Mouse (Mus musculus) heart, postnatal 0 days (tissue): ENCODE measurements around the gene Zfp292. TPM values are rescaled to one million over a fixed set of nuclear protein-coding genes. Genes with fewer than 3 reads are reported as not detected.
A peak's percentile ranks its signal among the peaks of the same experiment; 100 is the strongest.

Source experiments
- ATAC-seq: fragments of 200-750 bp; cut with Nextera tagmentation; 2 replicates; pipeline ENCODE4 v1.8.0; 2017; ENCODE audit warnings: low read depth, moderate number of reproducible peaks, moderate library complexity; ENCODE audit not compliant: insufficient read depth
- DNase-seq: peaks from one replicate; pipeline ENCODE4 v3.0.0-alpha.2; 2016; ENCODE audit warnings: low spot score
- H3K27ac ChIP-seq: fragments of 300-500 bp; sonication (generic); 2 replicates; pipeline ENCODE4 v1.5.1; 2014; ENCODE audit warnings: low read depth, mild to moderate bottlenecking
- H3K27me3 ChIP-seq: fragments of 300-500 bp; sonication (generic); 2 replicates; pipeline ENCODE4 v1.6.1; 2014; ENCODE audit warnings: low read length, mixed read lengths; ENCODE audit not compliant: control insufficient read depth, insufficient read depth
- H3K36me3 ChIP-seq: fragments of 300-500 bp; sonication (generic); replicated peaks from 2 replicates; pipeline ENCODE4 v1.6.1; 2014; ENCODE audit warnings: low read length, mixed read lengths; ENCODE audit not compliant: control insufficient read depth, insufficient read depth
- H3K4me1 ChIP-seq: fragments of 300-500 bp; sonication (generic); 2 replicates; pipeline ENCODE4 v1.6.1; 2014; ENCODE audit warnings: antibody characterized with exemption; ENCODE audit not compliant: control insufficient read depth, insufficient read depth
- H3K4me2 ChIP-seq: fragments of 300-500 bp; sonication (generic); 2 replicates; pipeline ENCODE4 v1.6.1; 2014; ENCODE audit warnings: low read depth, mild to moderate bottlenecking, low read length, moderate library complexity
- H3K4me3 ChIP-seq: fragments of 300-500 bp; sonication (generic); 2 replicates; pipeline ENCODE4 v1.5.1; 2014; ENCODE audit warnings: low read depth, low read length
- H3K9ac ChIP-seq: fragments of 300-500 bp; sonication (generic); replicated peaks from 2 replicates; pipeline ENCODE4 v1.6.1; 2014; ENCODE audit warnings: low read depth, low read length, mixed read lengths
- H3K9me3 ChIP-seq: fragments of 300-500 bp; sonication (generic); replicated peaks from 2 replicates; pipeline ENCODE4 v1.6.1; 2016; ENCODE audit warnings: low read length; ENCODE audit not compliant: control insufficient read depth
- CTCF ChIP-seq: IDR thresholded peaks from 2 replicates; pipeline ENCODE4 v1.5.1; 2016; ENCODE audit warnings: antibody characterized with exemption, control low read depth, low read depth
- EP300 ChIP-seq: IDR thresholded peaks from 2 replicates; pipeline ENCODE4 v1.6.1; 2016; ENCODE audit warnings: antibody characterized with exemption, low read depth
- WGBS: fragments of 180-500 bp; shearing (Covaris S2); extraction: QIAGEN DNeasy Blood & Tissue Kit; methylation state at CpG from one replicate; pipeline ENCODE4 v1.1.7; 2014; 5-methylcytosine and 5-hydroxymethylcytosine counted together
- polyA plus RNA-seq: library from polyadenylated mRNA; unstranded; fragments of >200 nt; fragmentation: Nextera tagmentation; extraction: Ambion mirVana; gene quantifications from 2 replicates; pipeline ENCODE4 v1.2.1, GENCODE M21; 2015
- total RNA-seq: library from RNA; depleted of rRNA; stranded (reverse); fragments of >200 nt; gene quantifications from 2 replicates; pipeline ENCODE4 v1.2.3, GENCODE M21; 2014; ENCODE audit warnings: low replicate concordance

Zfp292 gene
- total and polyA plus RNA-seq, 2 experiments from 2014 or later, result 7.2 to 13.6 TPM

GRCm38 (mm10) chr4:34786476-34786875, 96.3 kb downstream of the Zfp292 start:
- TF ChIP-seq EP300 (no peak), CTCF (no peak)
- no peaks in the 10 kb centered on the region for H3K27me3 ChIP-seq
- H3K4me2 ChIP-seq, result no peak overlapping the region
- no peaks in the 10 kb centered on the region; the same call in 1 of the 2 replicates for H3K4me1 ChIP-seq
- no peak overlapping the region for H3K4me3 ChIP-seq
- no peaks in the 10 kb centered on the region for H3K36me3 ChIP-seq
- no peak overlapping the region for H3K27ac ChIP-seq
- 68% methylated on average over 3 of the region's 3 CpGs for WGBS
- no peaks in the 10 kb centered on the region for H3K9me3 ChIP-seq
- DNase-seq (no peak), ATAC-seq (no peak)
- no peak overlapping the region for H3K9ac ChIP-seq

- H3K27me3 ChIP-seq, result no peaks in the 10 kb centered on the region
- no peak for TF ChIP-seq CTCF
- TF ChIP-seq EP300, result no peak
- ATAC-seq (no peak), DNase-seq (no peak)
- H3K27ac ChIP-seq, result no peak overlapping the region
- no peak overlapping the region for H3K4me2 ChIP-seq
- no peaks in the 10 kb centered on the region for H3K36me3 ChIP-seq
- no peak overlapping the region for H3K4me3 ChIP-seq
- H3K4me1 ChIP-seq, result no peaks in the 10 kb centered on the region; the same call in 1 of the 2 replicates
- no peaks in the 10 kb centered on the region for H3K9me3 ChIP-seq
- WGBS, result 91% methylated on average over 2 of the region's 2 CpGs
- H3K9ac ChIP-seq, result no peak overlapping the region
Measured at GRCm38 (mm10) chr4:34785646-34786045, 97.1 kb downstream of the Zfp292 start.

GRCm38 (mm10) chr4:34784865-34785264, 97.9 kb downstream of the Zfp292 start:
- no peaks in the 10 kb centered on the region; the same call in 1 of the 2 replicates for H3K4me1 ChIP-seq
- 47% methylated on average over 5 of the region's 5 CpGs for WGBS
- H3K36me3 ChIP-seq, result no peaks in the 10 kb centered on the region
- H3K27me3 ChIP-seq, result no peaks in the 10 kb centered on the region
- DNase-seq (no peak), ATAC-seq (no peak)
- H3K27ac ChIP-seq, result no peak overlapping the region
- TF ChIP-seq CTCF, result peak; percentile 29
- no peak for TF ChIP-seq EP300
- H3K4me2 ChIP-seq, result no peak overlapping the region
- H3K9me3 ChIP-seq, result no peaks in the 10 kb centered on the region
- H3K4me3 ChIP-seq, result no peak overlapping the region
- H3K9ac ChIP-seq, result no peak overlapping the region

GRCm38 (mm10) chr4:34782730-34783129, 100.0 kb downstream of the Zfp292 start:
- H3K4me1 ChIP-seq, result no peaks in the 10 kb centered on the region; the same call in 1 of the 2 replicates
- 24% methylated on average over 4 of the region's 4 CpGs for WGBS
- DNase-seq (no peak), ATAC-seq (no peak)
- no peaks in the 10 kb centered on the region for H3K9me3 ChIP-seq
- H3K9ac ChIP-seq, result no peak overlapping the region
- no peaks in the 10 kb centered on the region for H3K27me3 ChIP-seq
- TF ChIP-seq EP300 (no peak), CTCF (peak; percentile 53)
- H3K4me3 ChIP-seq, result no peak overlapping the region
- H3K36me3 ChIP-seq, result no peaks in the 10 kb centered on the region
- no peak overlapping the region for H3K27ac ChIP-seq
- no peak overlapping the region for H3K4me2 ChIP-seq

- TF ChIP-seq EP300 (peak; percentile 64; the same call in 1 of the 2 replicates), CTCF (peak; percentile 88)
- peak within 1 kb of the TSS; percentile 82 for H3K9ac ChIP-seq
- H3K9me3 ChIP-seq, result no peaks in the 10 kb centered on the region
- ATAC-seq (peak; percentile 96), DNase-seq (peak; percentile 93)
- no peaks in the 10 kb centered on the region for H3K27me3 ChIP-seq
- H3K36me3 ChIP-seq, result no peaks in the 10 kb centered on the region
- H3K27ac ChIP-seq, result peak within 1 kb of the TSS; percentile 90
- H3K4me3 ChIP-seq, result peak within 1 kb of the TSS; percentile 67
- 5% methylated on average over 40 of the region's 40 CpGs for WGBS
- peak within 1 kb of the TSS; percentile 82 for H3K4me2 ChIP-seq
- no peaks in the 10 kb centered on the region; the same call in 1 of the 2 replicates for H3K4me1 ChIP-seq
Measured at GRCm38 (mm10) chr4:34777677-34778527, 104.9 kb downstream of the Zfp292 start, which contains the start of gene Smim8. Gene Smim8 (minus strand): TSS chr4:34778423.
